Comparison of ENCODE assay signal across 14 mouse cellular contexts in the genomic region with DNA sequence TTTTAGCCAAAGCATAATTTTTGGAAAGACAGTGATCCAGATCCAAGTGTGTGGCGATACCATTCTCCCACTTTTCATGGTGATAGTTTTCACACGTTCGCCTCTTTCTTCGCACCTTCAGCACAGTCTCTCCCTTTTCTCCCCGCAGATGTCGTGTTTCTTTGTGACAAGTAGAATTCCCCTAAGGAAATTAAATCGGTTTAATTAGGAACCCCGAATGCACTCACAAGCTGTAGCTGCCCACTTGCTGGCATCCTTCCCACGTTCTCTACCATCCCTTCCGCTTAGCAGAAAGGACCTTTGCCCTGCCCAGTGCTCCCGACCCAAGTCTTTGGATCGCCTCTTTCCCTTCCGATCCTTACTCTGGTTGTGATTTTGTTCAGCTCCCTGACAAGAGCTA. TPM values are rescaled to one million over a fixed set of nuclear protein-coding genes. Genes with fewer than 3 reads are reported as not detected.
DNase-seq lines count a peak whose midpoint lies in the region; ATAC-seq and TF ChIP-seq lines count a peak whose summit lies in the region.
"Had no signal": no experiment of that assay in that cellular context is flagged by ENCODE, and none has a peak within 500 bp of the region (broad histone marks: within the 10 kb centered on the region; RNA-seq: fewer than 3 reads in every experiment).

No protein-coding gene starts in this region.

- no peak overlapping the region for H3K4me3 ChIP-seq in forebrain, embryonic 14.5 days (ENCODE audit: low read depth, low read length)
- H3K4me3 ChIP-seq in forebrain, embryonic 11.5 days (ENCODE audit: low read depth, low read length) = no peak overlapping the region
- H3K4me3 ChIP-seq in heart, embryonic 12.5 days = no peak overlapping the region
- H3K4me3 ChIP-seq: heart, embryonic 10.5 days; liver, embryonic 13.5 days had no signal

- H3K9ac ChIP-seq in forebrain, embryonic 14.5 days (ENCODE audit: low read length) = no peak overlapping the region
- no peak overlapping the region for H3K9ac ChIP-seq in forebrain, embryonic 11.5 days (ENCODE audit: low read length)
- no peak overlapping the region for H3K9ac ChIP-seq in heart, embryonic 12.5 days
- H3K9ac ChIP-seq: liver, embryonic 13.5 days had no signal

- H3K4me1 ChIP-seq in forebrain, embryonic 14.5 days (ENCODE audit: control insufficient read depth, insufficient read depth, low read length) = no peaks in the 10 kb centered on the region
- H3K4me1 ChIP-seq in forebrain, embryonic 11.5 days (replicated peaks; ENCODE audit: control insufficient read depth, insufficient read depth, low read length) = no peaks in the 10 kb centered on the region
- no peaks in the 10 kb centered on the region for H3K4me1 ChIP-seq in heart, embryonic 12.5 days (replicated peaks)
- H3K4me1 ChIP-seq: liver, embryonic 13.5 days had no signal

- no peaks in the 10 kb centered on the region for H3K27me3 ChIP-seq in forebrain, embryonic 14.5 days (replicated peaks; ENCODE audit: control insufficient read depth, insufficient read depth, low read length)
- no peaks in the 10 kb centered on the region for H3K27me3 ChIP-seq in forebrain, embryonic 11.5 days (ENCODE audit: control insufficient read depth, insufficient read depth, low read length)
- H3K27me3 ChIP-seq in heart, embryonic 12.5 days (replicated peaks) = no peaks in the 10 kb centered on the region
- H3K27me3 ChIP-seq: liver, embryonic 13.5 days had no signal

- TF ChIP-seq CTCF in brain, embryonic 14.5 days (IDR thresholded peaks at IDR 0.05; ENCODE audit: borderline replicate concordance, extremely low read depth, insufficient read depth, insufficient read length) = no peak

- intact Hi-C loops in left cerebral cortex, postnatal 36 days (cut with DNase I) = no loop called here

- TF ChIP-seq POLR2A in brain, embryonic 14.5 days (IDR thresholded peaks at IDR 0.05; ENCODE audit: borderline replicate concordance, extremely low read depth, insufficient read depth, insufficient read length, poor library complexity, severe bottlenecking) = no peak

- H3K36me3 ChIP-seq in forebrain, embryonic 14.5 days (ENCODE audit: control insufficient read depth, insufficient read depth, low read length) = no peaks in the 10 kb centered on the region
- no peaks in the 10 kb centered on the region for H3K36me3 ChIP-seq in forebrain, embryonic 11.5 days (ENCODE audit: control insufficient read depth, insufficient read depth, low read length)
- H3K36me3 ChIP-seq in heart, embryonic 12.5 days = no peaks in the 10 kb centered on the region
- H3K36me3 ChIP-seq: heart, embryonic 10.5 days; liver, embryonic 13.5 days had no signal

- H3K4me2 ChIP-seq in forebrain, embryonic 14.5 days (ENCODE audit: low read length) = no peak overlapping the region
- no peak overlapping the region for H3K4me2 ChIP-seq in forebrain, embryonic 11.5 days (ENCODE audit: low read depth, low read length, severe bottlenecking)
- no peak overlapping the region for H3K4me2 ChIP-seq in heart, embryonic 12.5 days
- H3K4me2 ChIP-seq: liver, embryonic 13.5 days had no signal

- DNase-seq in forebrain, embryonic 14.5 days (ENCODE audit: low spot score) = peak; percentile 51
- no peak for DNase-seq in forebrain, embryonic 11.5 days (ENCODE audit: low spot score)
- peak; percentile 64 for DNase-seq in brain, embryonic 14.5 days (ENCODE audit: low read depth)
- DNase-seq in kidney, postnatal 36 days = peak; percentile 75 to 83
- peak; percentile 49 to 62 for DNase-seq in left cerebral cortex, postnatal 36 days (ENCODE audit: low spot score in 2 of 2)
- DNase-seq in embryo, embryonic 11 days = no peak
- DNase-seq: cerebellum, adult 18-20 months; heart, postnatal 4 days; liver, embryonic 13.5 days had no signal

- H3K9me3 ChIP-seq in forebrain, embryonic 14.5 days (replicated peaks; ENCODE audit: control insufficient read depth, low read length) = no peaks in the 10 kb centered on the region
- no peaks in the 10 kb centered on the region for H3K9me3 ChIP-seq in forebrain, embryonic 11.5 days (ENCODE audit: control insufficient read depth, low read length)
- H3K9me3 ChIP-seq in heart, embryonic 12.5 days (replicated peaks) = no peaks in the 10 kb centered on the region
- H3K9me3 ChIP-seq: heart, embryonic 10.5 days; liver, embryonic 13.5 days had no signal

- ATAC-seq in forebrain, embryonic 14.5 days = no peak; the same call in 1 of the 2 replicates
- no peak for ATAC-seq in forebrain, embryonic 11.5 days (replicated peaks; ENCODE audit: low FRiP score)
- no peak for ATAC-seq in cerebellum, adult (ENCODE audit: insufficient number of reproducible peaks, low FRiP score, low TSS enrichment)
- ATAC-seq in heart, embryonic 12.5 days (ENCODE audit: insufficient number of reproducible peaks, low FRiP score) = no peak
- ATAC-seq: inflammation-experienced regulatory T-cells, adult 6 months; lung, postnatal 0 days had no signal

- WGBS in forebrain, embryonic 14.5 days = 59% methylated on average over 13 of the region's 13 CpGs
- WGBS in forebrain, embryonic 11.5 days = 88% methylated on average over 13 of the region's 13 CpGs
- WGBS in heart, embryonic 12.5 days = 83% methylated on average over 13 of the region's 13 CpGs

- no peak overlapping the region for H3K27ac ChIP-seq in forebrain, embryonic 14.5 days (ENCODE audit: low read depth, low read length)
- no peak overlapping the region for H3K27ac ChIP-seq in forebrain, embryonic 11.5 days (ENCODE audit: low read depth, low read length)
- no peak overlapping the region for H3K27ac ChIP-seq in heart, embryonic 12.5 days (ENCODE audit: poor library complexity, severe bottlenecking)
- H3K27ac ChIP-seq: heart, embryonic 10.5 days; liver, embryonic 13.5 days had no signal

RNA-seq across cellular contexts. Expression of gene Smap1, which starts 31.8 kb away (rescaled TPM):
- 46.1 and 53.7 TPM in 2 replicates for polyA plus RNA-seq in forebrain, embryonic 14.5 days (2014; fragmentation: Nextera tagmentation; extraction: Ambion mirVana)
- polyA plus RNA-seq in forebrain, embryonic 11.5 days (2014; fragmentation: Nextera tagmentation; extraction: Ambion mirVana) = 55.0 and 57.8 TPM in 2 replicates
- polyA plus RNA-seq in brain, embryonic 14.5 days (2012; rRNA removed) = 124 and 156 TPM in 2 replicates
- total RNA-seq in left cerebral cortex, postnatal 36 days (2021) = 100 to 1,000 TPM; 137 to 164 TPM
- polyA plus RNA-seq in heart, embryonic 12.5 days (2016; fragmentation: Nextera tagmentation; extraction: Ambion mirVana) = 47.2 and 48.4 TPM in 2 replicates

RNA-seq across cellular contexts. Expression of gene Sdhaf4, which starts 51.5 kb away (rescaled TPM):
- polyA plus RNA-seq in forebrain, embryonic 14.5 days (2014; fragmentation: Nextera tagmentation; extraction: Ambion mirVana) = 131 and 147 TPM in 2 replicates
- 75.8 and 84.5 TPM in 2 replicates for polyA plus RNA-seq in forebrain, embryonic 11.5 days (2014; fragmentation: Nextera tagmentation; extraction: Ambion mirVana)
- polyA plus RNA-seq in brain, embryonic 14.5 days (2012; rRNA removed) = 48.9 and 56.5 TPM in 2 replicates
- 10 to 100 TPM; 46.7 to 48.3 TPM for total RNA-seq in left cerebral cortex, postnatal 36 days (2021)
- 82.6 and 87.9 TPM in 2 replicates for polyA plus RNA-seq in heart, embryonic 12.5 days (2016; fragmentation: Nextera tagmentation; extraction: Ambion mirVana)

Comparison
In these comparisons a context has a peak if more than half of its experiments do, and no peak if none do; other contexts are left out.
1. DNase-seq: peak in forebrain, embryonic 14.5 days (single experiment), brain, embryonic 14.5 days (single experiment), kidney, postnatal 36 days (2 of 2) and left cerebral cortex, postnatal 36 days (2 of 2); none in forebrain, embryonic 11.5 days (single experiment) and embryo, embryonic 11 days (single experiment).